Mouse (Mus musculus): ENCODE results near the gene Prss28. TPM values are rescaled to one million over a fixed set of nuclear protein-coding genes. Genes with fewer than 3 reads are reported as not detected.

Gene Prss28
- not detected in 2 replicates for polyA plus RNA-seq (2012; rRNA removed)

DNA sequence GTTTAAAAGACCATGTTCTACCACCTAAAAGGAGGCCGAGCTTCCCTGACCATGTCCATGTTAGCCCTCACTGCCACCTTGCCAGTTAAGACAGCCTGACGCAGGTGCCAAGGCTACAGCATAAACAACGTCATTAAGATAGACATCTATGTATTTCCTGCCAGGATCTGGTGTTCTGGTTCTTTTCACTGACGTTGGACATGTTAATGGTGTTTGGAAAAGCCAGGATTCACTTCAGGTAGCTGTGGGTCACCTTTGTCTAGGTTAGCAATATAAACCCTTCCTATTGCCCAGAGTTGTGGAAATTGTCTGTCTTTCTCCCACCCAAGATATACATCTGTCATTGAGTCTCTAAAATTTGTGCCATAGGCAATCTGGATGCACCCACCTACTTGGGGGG lies at the start of gene Prss28:
Prss28 (plus strand) TSS at position 301 of the 400 bp plus-strand sequence.
- no peak for DNase-seq (ENCODE audit: low read depth in 1 of 2, low spot score in 2 of 2)
- no peak for TF ChIP-seq POLR2A (IDR thresholded peaks at IDR 0.05; ENCODE audit: low read depth, low read length)
- TF ChIP-seq CTCF (IDR thresholded peaks at IDR 0.05; ENCODE audit: extremely low read depth, insufficient read depth, insufficient read length, insufficient replicate concordance) = no peak
- Histone ChIP-seq H3K4me1 (ENCODE audit: control insufficient read depth, insufficient read depth, insufficient read length) (no peaks in the 10 kb centered on the region), H3K4me3 (ENCODE audit: extremely low read depth, insufficient read depth, insufficient read length) (no peak within 1 kb of the TSS), H3K36me3 (ENCODE audit: control insufficient read depth, insufficient read depth, low read length) (no peaks in the 10 kb centered on the region), H3K27ac (ENCODE audit: insufficient read depth, low read length) (no peak within 1 kb of the TSS), H3K27me3 (ENCODE audit: control insufficient read depth, insufficient read depth, low read length) (no peaks in the 10 kb centered on the region)
- WGBS = 54% methylated on average over 4 of the region's 4 CpGs

DNA sequence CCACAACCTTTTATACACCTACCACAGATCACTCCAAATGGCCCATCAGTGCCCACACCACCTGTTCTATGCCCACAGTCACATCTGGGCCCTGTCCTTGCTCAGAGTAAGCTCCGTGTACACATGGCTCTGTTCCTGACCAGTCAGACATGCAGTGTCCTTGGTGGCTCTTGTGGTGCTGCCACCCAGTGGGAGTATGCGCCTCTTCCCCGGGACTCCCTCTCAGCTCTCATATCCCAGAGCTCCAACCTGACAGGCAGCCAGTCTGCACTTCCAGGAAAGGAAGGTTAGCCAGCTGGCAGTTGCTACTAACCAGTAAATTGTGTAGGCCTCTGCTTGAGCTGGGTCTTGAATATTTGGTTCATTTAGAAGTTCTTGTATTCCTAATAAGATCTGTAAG lies 44.0 kb upstream of the Prss28 start:
- TF ChIP-seq CTCF (IDR thresholded peaks at IDR 0.05; ENCODE audit: extremely low read depth, insufficient read depth, insufficient read length, insufficient replicate concordance) (no peak), POLR2A (IDR thresholded peaks at IDR 0.05; ENCODE audit: low read depth, low read length) (no peak)
- Histone ChIP-seq H3K36me3 (ENCODE audit: control insufficient read depth, insufficient read depth, low read length) (peaks cover 62% of the 10 kb centered on the region), H3K4me1 (ENCODE audit: control insufficient read depth, insufficient read depth, insufficient read length) (no peaks in the 10 kb centered on the region), H3K4me3 (ENCODE audit: extremely low read depth, insufficient read depth, insufficient read length) (no peak overlapping the region), H3K27ac (ENCODE audit: insufficient read depth, low read length) (no peak overlapping the region), H3K27me3 (ENCODE audit: control insufficient read depth, insufficient read depth, low read length) (no peaks in the 10 kb centered on the region)
- no peak for DNase-seq (ENCODE audit: low read depth in 1 of 2, low spot score in 2 of 2)
- 83% methylated on average over 3 of the region's 3 CpGs for WGBS

DNA sequence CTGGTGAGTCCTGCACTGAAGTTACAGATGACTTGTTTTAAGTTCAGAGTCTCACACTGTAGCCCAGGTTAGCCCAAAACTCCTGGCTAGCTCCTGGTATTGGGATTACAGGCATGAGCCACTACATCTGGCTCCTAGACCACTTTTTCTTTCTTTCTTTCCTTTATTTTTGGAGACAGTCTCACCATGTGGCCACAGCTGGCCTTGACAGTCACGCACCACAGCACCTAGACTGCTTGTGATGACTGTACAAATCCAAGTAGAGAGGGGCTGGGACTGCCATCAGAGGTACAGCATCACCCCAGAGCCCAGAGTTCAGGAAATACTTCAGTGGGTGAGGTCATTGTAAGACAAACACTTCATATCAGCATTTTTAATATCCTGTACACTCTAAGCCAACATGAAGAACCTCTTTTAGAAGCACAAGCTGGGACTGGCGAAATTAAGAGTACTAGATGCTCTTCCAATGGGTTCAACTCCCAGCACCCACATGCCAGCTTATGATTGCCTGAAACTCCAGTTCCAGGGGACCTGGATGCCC lies 37.6 kb upstream of the Prss28 start:
- 62% methylated on average over 2 of the region's 2 CpGs for WGBS
- TF ChIP-seq CTCF (IDR thresholded peaks at IDR 0.05; ENCODE audit: extremely low read depth, insufficient read depth, insufficient read length, insufficient replicate concordance) = no peak
- TF ChIP-seq POLR2A (IDR thresholded peaks at IDR 0.05; ENCODE audit: low read depth, low read length) = no peak
- Histone ChIP-seq H3K36me3 (ENCODE audit: control insufficient read depth, insufficient read depth, low read length) (peaks cover 29% of the 10 kb centered on the region), H3K4me3 (ENCODE audit: extremely low read depth, insufficient read depth, insufficient read length) (no peak overlapping the region), H3K27me3 (ENCODE audit: control insufficient read depth, insufficient read depth, low read length) (no peaks in the 10 kb centered on the region), H3K27ac (ENCODE audit: insufficient read depth, low read length) (no peak overlapping the region), H3K4me1 (ENCODE audit: control insufficient read depth, insufficient read depth, insufficient read length) (peaks cover 13% of the 10 kb centered on the region; the same call in 1 of the 2 replicates)
- DNase-seq (ENCODE audit: low read depth in 1 of 2, low spot score in 2 of 2) = no peak

DNA sequence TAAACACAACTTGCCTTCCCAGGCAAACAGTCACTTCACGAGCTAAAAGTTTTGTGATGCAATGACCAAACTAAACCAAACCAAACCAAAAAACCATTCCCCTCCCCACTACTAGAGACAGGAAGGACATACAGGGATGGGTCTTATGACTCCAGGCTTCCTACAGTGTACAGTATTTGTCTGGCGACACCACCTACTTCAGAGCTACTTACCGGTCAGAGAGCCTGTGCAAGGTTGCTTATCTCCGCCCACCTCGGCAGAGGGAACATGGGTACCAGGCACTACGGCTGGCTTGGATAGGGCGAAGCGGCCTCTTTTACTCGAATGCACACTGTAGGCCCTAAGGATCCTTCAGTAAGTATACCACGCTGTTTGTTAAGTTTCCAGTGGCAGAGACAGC lies 36.1 kb upstream of the Prss28 start:
- peak overlapping the region; percentile 99; the same call in 1 of the 2 replicates for H3K27ac ChIP-seq (ENCODE audit: insufficient read depth, low read length)
- peak overlapping the region; percentile 75 for H3K4me3 ChIP-seq (ENCODE audit: extremely low read depth, insufficient read depth, insufficient read length)
- H3K36me3 ChIP-seq (ENCODE audit: control insufficient read depth, insufficient read depth, low read length) = peaks cover 17% of the 10 kb centered on the region
- TF ChIP-seq POLR2A (IDR thresholded peaks at IDR 0.05; ENCODE audit: low read depth, low read length) = no peak
- TF ChIP-seq CTCF (IDR thresholded peaks at IDR 0.05; ENCODE audit: extremely low read depth, insufficient read depth, insufficient read length, insufficient replicate concordance) = no peak
- peaks cover 13% of the 10 kb centered on the region; the same call in 1 of the 2 replicates for H3K4me1 ChIP-seq (ENCODE audit: control insufficient read depth, insufficient read depth, insufficient read length)
- 1% methylated on average over 10 of the region's 10 CpGs for WGBS
- no peaks in the 10 kb centered on the region for H3K27me3 ChIP-seq (ENCODE audit: control insufficient read depth, insufficient read depth, low read length)
- no peak for DNase-seq (ENCODE audit: low read depth in 1 of 2, low spot score in 2 of 2)

DNA sequence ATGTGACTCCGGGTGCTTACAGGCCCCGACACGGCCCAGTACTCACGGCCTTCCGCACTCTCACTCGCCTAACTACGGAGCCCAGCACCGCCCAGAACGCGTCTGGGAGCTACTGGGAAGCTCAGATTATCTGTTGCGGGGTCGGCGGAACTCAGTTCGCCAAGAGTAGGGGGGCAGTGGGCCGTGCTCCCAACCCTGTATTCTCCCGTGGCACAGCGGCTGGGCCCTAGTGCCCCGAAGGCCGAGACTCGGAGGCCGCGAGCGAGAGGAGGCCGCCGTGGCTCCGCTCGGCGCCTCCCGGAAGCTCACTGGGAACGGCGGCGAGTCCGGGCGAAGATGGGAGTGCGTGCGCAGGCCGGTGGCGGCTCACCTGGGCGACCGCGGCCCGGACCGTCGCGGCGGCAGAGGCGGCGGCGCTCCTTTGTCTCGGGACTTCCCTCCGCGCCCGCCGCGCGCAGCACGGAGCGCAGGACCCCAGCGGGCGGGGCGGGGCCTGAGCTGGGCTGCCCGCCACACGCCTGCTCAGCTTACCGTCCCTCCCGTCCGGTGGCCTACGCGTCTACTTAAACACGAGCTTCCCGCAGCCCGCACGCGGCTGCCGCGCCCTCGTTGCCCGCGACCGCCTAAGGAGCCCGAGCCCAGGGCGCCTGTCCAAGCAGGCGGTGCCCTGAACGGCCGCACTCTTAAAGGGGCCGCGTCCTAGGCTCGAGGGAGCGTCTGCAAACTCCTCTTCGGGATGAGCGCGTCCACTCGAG lies 35.3 kb upstream of the Prss28 start:
- TF ChIP-seq POLR2A (IDR thresholded peaks at IDR 0.05; ENCODE audit: low read depth, low read length) = peak; percentile 48
- TF ChIP-seq CTCF (IDR thresholded peaks at IDR 0.05; ENCODE audit: extremely low read depth, insufficient read depth, insufficient read length, insufficient replicate concordance) = no peak
- DNase-seq (ENCODE audit: low read depth in 1 of 2, low spot score in 2 of 2) = peak; percentile 42 to 74
- Histone ChIP-seq H3K27me3 (ENCODE audit: control insufficient read depth, insufficient read depth, low read length) (no peaks in the 10 kb centered on the region), H3K4me1 (ENCODE audit: control insufficient read depth, insufficient read depth, insufficient read length) (peaks cover 13% of the 10 kb centered on the region; the same call in 1 of the 2 replicates), H3K36me3 (ENCODE audit: control insufficient read depth, insufficient read depth, low read length) (peaks cover 9% of the 10 kb centered on the region), H3K27ac (ENCODE audit: insufficient read depth, low read length) (peak overlapping the region; percentile 99), H3K4me3 (ENCODE audit: extremely low read depth, insufficient read depth, insufficient read length) (peak overlapping the region; percentile 75)
- WGBS = under 1% methylated on average over 86 of the region's 92 CpGs

DNA sequence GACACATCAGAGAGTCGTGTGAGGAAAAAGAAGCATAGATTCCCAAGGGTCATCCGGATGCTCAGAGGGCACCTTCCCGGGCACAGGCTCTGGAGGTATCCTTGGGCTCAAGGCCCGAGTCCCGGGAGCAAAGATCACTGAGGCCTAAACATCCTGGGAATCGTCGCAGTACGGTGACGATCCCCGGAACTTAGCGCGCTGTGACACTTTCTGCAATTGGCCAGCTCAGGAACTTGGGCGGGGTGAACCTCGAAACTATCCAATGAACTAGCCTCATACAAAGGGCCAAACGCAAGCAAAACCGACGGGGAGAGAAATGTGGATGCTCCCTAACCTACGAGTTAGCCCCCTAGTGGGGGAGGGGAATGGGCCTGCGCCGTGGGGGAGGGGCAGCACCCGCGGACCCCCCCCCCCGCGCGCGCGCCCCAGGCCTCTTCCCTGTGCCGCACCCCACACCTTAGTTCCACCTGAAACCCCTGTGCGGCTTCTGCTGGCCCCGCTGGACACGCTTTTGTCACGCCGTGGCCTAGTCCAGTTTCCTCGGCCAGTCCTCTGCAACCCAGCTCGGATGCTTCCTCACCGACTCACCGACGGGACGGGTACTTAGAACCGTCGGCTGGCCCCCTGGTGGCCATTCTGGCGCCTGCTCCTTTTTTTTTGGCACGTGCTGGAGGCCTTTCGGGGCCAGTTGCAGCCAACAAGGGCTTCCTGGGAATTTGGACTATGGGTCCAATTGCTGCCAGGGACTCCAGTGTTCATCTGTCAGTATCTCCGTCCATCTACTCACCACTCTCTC lies 34.5 kb upstream of the Prss28 start:
- DNase-seq (ENCODE audit: low read depth in 1 of 2, low spot score in 2 of 2) = peak; percentile 85 to 99
- peaks cover 1% of the 10 kb centered on the region for H3K36me3 ChIP-seq (ENCODE audit: control insufficient read depth, insufficient read depth, low read length)
- 1% methylated on average over 44 of the region's 45 CpGs for WGBS
- H3K4me1 ChIP-seq (ENCODE audit: control insufficient read depth, insufficient read depth, insufficient read length) = peaks cover 13% of the 10 kb centered on the region; the same call in 1 of the 2 replicates
- peak overlapping the region; percentile 75 for H3K4me3 ChIP-seq (ENCODE audit: extremely low read depth, insufficient read depth, insufficient read length)
- H3K27me3 ChIP-seq (ENCODE audit: control insufficient read depth, insufficient read depth, low read length) = no peaks in the 10 kb centered on the region
- TF ChIP-seq CTCF (IDR thresholded peaks at IDR 0.05; ENCODE audit: extremely low read depth, insufficient read depth, insufficient read length, insufficient replicate concordance) (peak; percentile 67; the same call in 1 of the 2 replicates), POLR2A (IDR thresholded peaks at IDR 0.05; ENCODE audit: low read depth, low read length) (peak; percentile 35)
- peak overlapping the region; percentile 99 for H3K27ac ChIP-seq (ENCODE audit: insufficient read depth, low read length)
